Mouse (Mus musculus) embryonic stem cell, embryonic (primary cell): ENCODE measurements at regions not wholly inside any gene's neighbourhood (a gene's known extent, or its start where the extent isn't known, plus 50 kb on each side); places are given as distances from the start of the nearest gene placed in this dataset.

Source experiments
- CTCF ChIA-PET, 4 experiments: fragments of 300-600 bp in 2 of 4; fragments of 350-600 bp in 2 of 4; sonication (Branson Sonifier 250); formaldehyde crosslinking; loops; one replicate each; lab custom pipeline; 2022; ENCODE audit warnings: inconsistent platforms in 2 of 4; lab: Charles Lee
- POLR2A ChIA-PET, 4 experiments: fragments of 300-600 bp in 2 of 4; fragments of 350-600 bp in 2 of 4; sonication (Branson Sonifier 250); formaldehyde crosslinking; loops; one replicate each; lab custom pipeline; 2022; ENCODE audit warnings: antibody characterized with exemption in 4 of 4, inconsistent platforms in 1 of 4; lab: Charles Lee

DNA sequence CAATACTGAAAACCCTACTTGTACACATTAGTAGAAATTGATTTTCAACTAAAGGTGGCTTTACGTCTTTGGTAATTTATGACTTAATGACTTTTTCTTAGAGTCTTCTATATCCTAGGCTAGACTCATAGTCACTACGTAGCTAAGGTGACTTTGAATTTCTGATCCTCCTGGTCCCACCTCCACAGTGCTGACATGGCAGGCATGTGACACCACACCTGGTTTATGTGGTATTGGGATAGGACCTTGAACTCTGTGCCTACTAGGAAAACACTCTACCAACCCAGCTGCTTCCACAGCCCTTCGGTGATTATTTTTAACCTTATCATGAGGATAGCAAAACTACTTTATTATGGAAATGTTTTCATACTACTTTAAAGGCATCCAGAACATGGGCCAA is 51.5 kb upstream of the D7Ertd443e start:
- CTCF ChIA-PET, result no interaction called here
- POLR2A ChIA-PET, result no interaction called here

- CTCF ChIA-PET, result no interaction called here
- POLR2A ChIA-PET, result no interaction called here
Observed at GRCm38 (mm10) chr7:134439281-134439680, 53.8 kb upstream of the D7Ertd443e start.

DNA sequence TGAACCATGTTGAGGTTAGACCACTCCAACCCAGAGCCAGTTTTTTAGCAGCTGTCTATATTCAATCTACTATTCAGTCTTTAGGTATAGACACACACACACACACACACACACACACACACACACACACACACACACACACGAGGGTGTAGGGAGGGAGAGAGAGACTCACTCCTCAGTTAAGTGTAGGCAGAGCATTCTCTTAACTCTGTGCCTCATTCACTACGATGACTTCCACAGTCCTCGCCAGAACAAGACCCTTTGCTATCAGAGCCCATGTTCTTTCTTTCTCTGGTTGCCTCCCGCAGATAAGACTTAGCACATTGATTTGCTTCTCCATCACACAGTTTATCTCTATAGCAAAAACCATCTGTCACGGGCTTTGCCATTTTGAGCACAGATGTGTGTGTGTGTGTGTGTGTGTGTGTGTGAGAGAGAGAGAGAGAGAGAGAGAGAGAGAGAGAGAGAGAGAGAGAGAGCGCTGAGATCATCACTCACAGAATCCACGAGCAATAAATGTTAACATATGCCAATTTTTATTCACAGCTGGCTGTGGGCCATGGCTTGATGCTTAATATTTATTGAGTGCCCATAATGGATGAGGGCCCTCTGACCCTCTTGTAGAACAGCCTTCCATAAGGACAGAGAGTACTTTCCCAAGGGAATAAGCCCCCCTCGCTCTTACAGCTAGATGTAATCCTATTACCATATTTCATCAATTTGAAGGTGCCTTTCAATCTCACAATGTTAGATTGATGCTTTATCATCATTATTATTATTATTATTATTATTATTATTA is 59.7 kb upstream of the D7Ertd443e start:
- POLR2A ChIA-PET, result no interaction called here
- CTCF ChIA-PET, result no interaction called here

- ChIA-PET POLR2A (interaction anchor here in 1 of 4 experiments (0.7 kb wide), 2 partner anchors 199 to 491 kb away, joined by 3 to 5 read pairs; no protein-coding TSS in a partner anchor), CTCF (interaction anchor here in 1 of 4 experiments (0.6 kb wide), 1 partner anchor 574 kb away, joined by 5 read pairs; no protein-coding TSS in a partner anchor)
Observed at GRCm38 (mm10) chr7:134447648-134448202, 62.3 kb upstream of the D7Ertd443e start.

- POLR2A ChIA-PET, result no interaction called here
Observed at GRCm38 (mm10) chr7:134448831-134449230, 63.4 kb upstream of the D7Ertd443e start.

GRCm38 (mm10) chr7:134462677-134463076 is 77.2 kb upstream of the D7Ertd443e start:
- ChIA-PET CTCF (no interaction called here), POLR2A (no interaction called here)

More at GRCm38 (mm10) chr7:134448831-134449230, 63.4 kb upstream of the D7Ertd443e start:
- CTCF ChIA-PET, result no interaction called here

DNA sequence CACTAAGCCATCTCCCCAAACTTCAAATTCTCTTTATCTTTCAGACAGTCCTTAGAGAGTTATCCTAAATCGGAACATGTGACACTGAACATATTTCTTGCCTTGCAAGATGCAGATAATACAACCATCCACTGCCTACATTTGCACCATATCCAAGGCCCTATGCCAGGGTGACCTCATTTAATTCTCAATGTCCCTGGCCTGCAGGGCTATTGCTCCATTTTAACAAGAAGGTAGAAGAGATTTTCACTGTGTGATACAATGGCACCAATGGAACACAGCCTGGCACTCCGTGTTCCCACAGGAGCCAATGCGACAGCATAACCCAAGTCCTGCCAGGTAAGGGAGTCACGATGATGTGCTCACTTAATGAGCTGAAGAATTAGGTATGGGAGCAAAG is 77.9 kb upstream of the D7Ertd443e start:
- ChIA-PET CTCF (no interaction called here), POLR2A (interaction anchor here in 1 of 4 experiments (0.6 kb wide), 1 partner anchor 1022 kb away, joined by 4 read pairs; no protein-coding TSS in a partner anchor)

DNA sequence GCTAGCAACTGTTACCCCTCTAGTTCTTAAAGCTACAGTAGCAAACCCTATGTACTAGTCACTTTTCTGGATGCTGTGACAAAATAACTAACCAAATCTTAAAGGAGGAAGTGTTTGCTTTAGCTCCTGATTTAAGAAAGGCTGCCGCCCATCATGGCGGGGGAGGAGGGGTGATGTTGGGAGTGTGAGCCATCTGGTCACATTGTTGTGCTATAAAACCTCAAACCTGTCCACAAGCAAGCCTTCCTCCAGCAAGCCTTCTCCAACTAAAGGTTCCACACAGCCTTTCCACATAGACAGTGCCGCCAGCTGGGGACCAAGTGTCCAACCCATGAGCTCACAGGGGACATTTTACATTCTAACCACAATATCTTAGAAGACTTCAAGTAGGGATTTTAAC is 81.8 kb upstream of the D7Ertd443e start:
- ChIA-PET POLR2A (no interaction called here), CTCF (interaction anchor here in 2 of 4 experiments (0.7 to 1.6 kb wide), 3 partner anchors 86 to 611 kb away, joined by 3 to 4 read pairs (median 3); no protein-coding TSS in a partner anchor)

DNA sequence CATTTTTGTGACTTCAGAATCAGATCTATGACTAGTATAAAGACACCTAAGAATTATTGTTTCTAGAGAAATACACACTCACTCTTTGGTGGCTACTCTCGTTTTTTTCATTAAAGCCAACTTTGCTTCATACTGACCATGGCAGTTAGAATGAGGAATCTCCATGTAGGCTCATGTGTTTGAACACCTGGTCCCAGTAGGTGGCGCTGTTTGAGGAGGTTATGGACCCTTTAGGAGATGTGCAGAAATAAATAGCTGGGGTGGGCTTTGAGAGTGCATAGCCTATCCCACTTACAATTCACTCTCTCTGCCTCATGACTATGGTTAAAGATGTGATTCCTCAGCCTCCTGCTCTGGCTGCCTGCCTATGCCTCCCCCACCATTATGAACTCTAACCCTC is 85.8 kb upstream of the D7Ertd443e start:
- POLR2A ChIA-PET, result no interaction called here
- CTCF ChIA-PET, result interaction anchor here (0.5 to 2.5 kb wide), 12 partner anchors 17 to 1090 kb away, joined by 3 to 7 read pairs (median 4); no protein-coding TSS in a partner anchor

DNA sequence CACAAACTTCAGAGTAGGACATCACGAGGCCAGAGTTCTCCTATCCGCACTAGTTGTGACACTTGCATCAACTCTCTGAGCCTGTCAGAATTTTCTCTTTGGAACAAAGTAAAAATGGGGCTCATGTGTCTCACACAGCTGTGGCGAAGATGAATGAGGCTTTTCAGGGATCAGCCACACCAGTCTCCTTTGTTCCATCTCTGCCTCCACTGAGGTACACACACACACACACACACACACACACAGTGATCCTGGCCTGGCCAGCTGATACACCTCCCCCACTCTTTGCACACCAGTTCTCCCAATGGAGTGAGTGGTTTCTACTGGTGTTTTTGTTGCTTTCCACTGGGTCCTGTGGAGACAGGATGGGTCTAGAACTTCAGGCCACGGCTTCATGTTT is 105.9 kb upstream of the D7Ertd443e start:
- POLR2A ChIA-PET, result no interaction called here
- CTCF ChIA-PET, result no interaction called here

DNA sequence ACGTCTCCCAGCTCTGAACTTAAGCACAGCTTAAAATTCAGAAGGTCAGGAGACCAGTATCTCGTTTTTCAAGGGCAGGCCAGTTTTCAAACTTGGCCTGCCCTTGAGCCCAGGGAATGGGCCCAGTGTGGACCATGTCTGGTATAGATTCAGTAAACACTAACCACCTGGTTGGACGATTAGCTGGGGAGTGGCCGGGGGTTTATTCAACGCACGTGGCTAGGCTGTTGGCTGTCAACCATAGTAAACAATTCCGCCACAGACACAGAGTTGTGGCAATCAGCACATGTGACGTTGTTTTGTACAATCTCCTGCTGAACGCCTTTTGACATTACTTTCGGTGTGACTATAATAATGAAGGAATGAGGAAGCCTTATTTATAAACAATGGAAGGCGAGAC is 111.8 kb upstream of the D7Ertd443e start:
- POLR2A ChIA-PET, result no interaction called here

DNA sequence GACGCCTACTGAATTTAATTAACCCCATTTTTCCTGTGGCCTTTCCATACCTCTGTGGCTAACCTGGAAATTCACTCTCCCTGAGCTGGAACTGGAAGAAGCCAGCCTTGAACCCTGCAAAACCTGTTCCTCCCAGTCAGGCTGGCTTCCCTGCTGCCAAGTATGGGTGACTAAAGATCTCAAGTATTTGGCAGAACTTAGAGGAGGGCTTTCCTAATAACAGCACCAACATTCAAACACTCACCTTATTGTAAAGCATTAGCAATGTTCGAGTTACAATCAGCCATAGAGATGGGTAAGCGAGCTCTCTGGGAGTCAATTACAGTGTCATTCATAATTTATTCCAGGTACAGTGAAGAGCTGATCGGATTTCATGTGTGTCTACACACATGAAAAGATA is 112.4 kb upstream of the D7Ertd443e start:
- ChIA-PET POLR2A (no interaction called here), CTCF (no interaction called here)

More for the DNA sequence above, 111.8 kb upstream of the D7Ertd443e start:
- CTCF ChIA-PET, result no interaction called here

DNA sequence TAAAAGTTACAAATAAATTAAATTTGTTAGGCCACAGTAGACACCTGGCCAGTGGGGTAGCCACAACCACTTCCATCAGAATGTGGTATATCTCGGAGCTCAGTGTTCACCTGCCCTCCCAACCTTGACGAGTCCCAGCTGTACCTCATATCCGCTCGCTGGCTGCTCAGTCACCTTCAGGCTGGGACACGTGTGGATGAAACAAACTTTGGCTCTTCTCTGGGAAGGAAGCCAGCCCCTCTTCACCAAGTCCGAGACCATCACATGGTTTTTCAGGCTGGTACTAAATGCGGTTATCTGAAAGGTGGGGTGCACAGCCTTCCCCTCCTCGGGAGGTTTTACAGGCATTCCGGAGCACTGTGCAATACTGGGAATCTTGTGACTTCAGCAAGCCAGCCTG is 113.3 kb upstream of the D7Ertd443e start:
- CTCF ChIA-PET, result no interaction called here
- POLR2A ChIA-PET, result no interaction called here

- POLR2A ChIA-PET, result no interaction called here
- CTCF ChIA-PET, result no interaction called here
Observed at GRCm38 (mm10) chr7:134499429-134499828, 114.0 kb upstream of the D7Ertd443e start.

DNA sequence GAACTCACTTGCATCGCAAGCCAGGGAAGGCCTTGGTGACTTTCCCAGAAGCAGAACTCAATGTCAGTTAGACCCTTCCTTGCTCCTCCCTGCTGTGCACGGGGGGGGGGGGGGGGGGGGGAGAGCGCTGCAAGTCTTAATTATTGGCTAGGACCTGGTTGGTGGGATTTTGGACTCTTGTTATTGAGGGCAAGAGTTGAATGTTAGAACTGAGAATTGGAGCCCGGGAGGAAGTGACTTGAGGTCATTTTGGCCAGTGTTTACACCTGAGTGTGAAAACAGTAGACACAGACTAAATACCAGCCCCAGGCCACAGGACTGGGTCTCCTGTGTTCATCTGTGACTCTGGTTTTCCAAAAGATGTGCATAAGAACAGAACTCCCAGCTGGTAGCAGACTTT is 114.7 kb upstream of the D7Ertd443e start:
- CTCF ChIA-PET, result no interaction called here
- POLR2A ChIA-PET, result no interaction called here

GRCm38 (mm10) chr7:134501079-134501478 is 115.6 kb upstream of the D7Ertd443e start:
- POLR2A ChIA-PET, result no interaction called here
- CTCF ChIA-PET, result no interaction called here

DNA sequence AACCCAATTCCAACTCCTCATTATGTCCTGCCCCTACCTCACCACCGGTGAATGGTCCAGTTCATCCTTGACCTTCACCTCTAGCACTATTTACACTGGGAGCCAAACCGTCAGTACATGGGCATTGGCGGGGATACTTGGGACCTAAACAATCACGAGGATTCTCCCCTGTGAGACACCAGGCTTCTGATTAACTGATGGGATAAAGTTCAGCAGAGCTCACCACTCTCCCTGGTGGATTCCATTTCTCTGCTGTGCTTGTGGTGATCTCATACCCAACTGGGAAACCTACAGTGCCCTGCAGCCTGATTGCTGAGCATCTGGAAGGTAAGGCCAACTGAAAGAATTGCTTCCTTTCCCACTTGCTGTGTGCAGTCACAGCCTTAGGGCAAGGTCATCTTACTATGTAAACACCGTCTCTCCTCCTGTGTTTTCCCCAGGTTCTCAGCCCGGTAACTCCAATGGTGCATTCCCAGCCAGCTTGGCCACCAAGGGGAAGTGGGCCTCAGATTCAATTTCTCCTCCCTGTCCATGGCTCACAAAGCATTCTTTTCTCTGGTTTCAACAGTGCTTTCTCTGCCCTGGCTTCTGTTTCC is 125.0 kb upstream of the D7Ertd443e start:
- ChIA-PET POLR2A (no interaction called here), CTCF (no interaction called here)

GRCm38 (mm10) chr7:134519372-134519975 is 134.0 kb upstream of the D7Ertd443e start:
- ChIA-PET CTCF (no interaction called here), POLR2A (no interaction called here)

- ChIA-PET POLR2A (interaction anchor here in 1 of 4 experiments (0.6 kb wide), 1 partner anchor 516 kb away, joined by 3 read pairs; no protein-coding TSS in a partner anchor), CTCF (interaction anchor here in 1 of 4 experiments (0.6 kb wide), 1 partner anchor 223 kb away, joined by 3 read pairs; no protein-coding TSS in a partner anchor)
Observed at GRCm38 (mm10) chr7:134523897-134524296, 138.4 kb upstream of the D7Ertd443e start.

DNA sequence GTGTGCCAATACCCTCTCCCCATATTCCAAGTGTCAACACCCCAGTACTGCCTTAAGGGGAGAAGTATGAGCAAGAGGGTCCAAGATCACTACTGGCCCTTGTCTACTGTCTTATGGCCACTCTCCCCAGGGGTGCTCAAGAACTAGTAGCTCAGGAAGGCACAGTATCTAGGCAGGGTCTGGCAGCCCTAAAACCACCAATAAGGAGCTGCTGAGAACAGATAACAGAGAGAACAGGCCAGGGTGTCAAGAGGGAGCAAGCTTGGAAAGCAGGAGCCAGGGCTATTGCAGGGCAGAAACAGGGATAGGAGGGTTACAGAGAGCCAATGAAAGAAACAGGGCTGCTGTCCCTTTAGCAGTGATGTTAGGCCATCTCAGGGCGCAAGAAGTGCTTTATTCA is 139.6 kb upstream of the D7Ertd443e start:
- ChIA-PET CTCF (no interaction called here), POLR2A (no interaction called here)
